ENCODE assay signal across 8 mouse cellular contexts in the genomic region with DNA sequence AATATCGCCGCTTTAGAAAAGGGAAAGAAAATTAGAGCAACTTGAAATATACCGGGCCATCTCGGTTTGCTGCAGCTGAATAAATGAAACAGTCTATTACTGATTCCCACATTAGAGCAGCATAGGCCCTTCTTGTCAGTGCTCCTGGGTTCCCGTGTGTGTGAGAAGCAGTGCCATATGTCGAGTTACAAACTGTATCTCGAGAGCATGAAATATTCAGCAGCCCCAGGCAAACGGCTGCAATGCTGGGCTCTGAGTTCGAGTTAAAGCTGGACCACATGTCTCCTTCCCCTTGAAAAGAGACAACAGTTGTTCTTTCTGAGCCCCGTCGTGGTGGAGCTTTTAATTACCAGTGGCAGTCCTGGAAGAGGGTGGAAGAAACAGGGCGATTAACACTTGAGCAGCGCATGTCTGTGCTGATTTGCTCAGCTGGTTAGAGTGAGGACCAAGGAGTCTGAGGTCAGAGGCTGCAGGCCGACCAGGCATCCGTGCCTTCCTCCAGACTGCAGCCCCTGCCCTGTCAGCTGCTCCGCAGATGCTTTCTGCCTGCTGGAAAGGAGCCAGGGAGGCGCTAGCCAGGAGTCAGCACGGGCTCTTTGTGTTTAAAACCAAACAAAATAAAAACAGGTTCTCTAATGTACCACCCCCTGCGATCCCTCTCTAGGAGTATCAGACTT. TPM values are rescaled to one million over a fixed set of nuclear protein-coding genes. Genes with fewer than 3 reads are reported as not detected.
DNase-seq lines count a peak whose midpoint lies in the region; ATAC-seq lines count a peak whose summit lies in the region.

No protein-coding gene starts in this region.

- peak; percentile 58 for DNase-seq in adrenal gland, postnatal 10 days
- DNase-seq in adrenal gland, adult 18-20 months (ENCODE audit: low spot score in 2 of 2), result no peak
- peak; percentile 46 for DNase-seq in right cerebral cortex, postnatal 4 days
- no peak for DNase-seq in right cerebral cortex, postnatal 25 days
- DNase-seq in frontal cortex, postnatal 25 days (ENCODE audit: low spot score in 2 of 2), result no peak

- peaks cover 22% of the 10 kb centered on the region for H3K4me1 ChIP-seq in hindbrain, embryonic 12.5 days
- peaks cover 18% of the 10 kb centered on the region for H3K4me1 ChIP-seq in midbrain, embryonic 12.5 days

- peak; percentile 62 for ATAC-seq in hindbrain, embryonic 12.5 days (ENCODE audit: low FRiP score)
- peak; percentile 62 for ATAC-seq in midbrain, embryonic 12.5 days (ENCODE audit: low FRiP score, low read depth)
- no peak for ATAC-seq in megakaryocyte, adult 5-6 weeks (ENCODE audit: poor library complexity, severe bottlenecking)

- H3K36me3 ChIP-seq in hindbrain, embryonic 12.5 days, result no peaks in the 10 kb centered on the region
- no peaks in the 10 kb centered on the region for H3K36me3 ChIP-seq in midbrain, embryonic 12.5 days

- 36% methylated on average over 19 of the region's 19 CpGs for whole genome bisulfite sequencing in hindbrain, embryonic 12.5 days
- WGBS in midbrain, embryonic 12.5 days, result 37% methylated on average over 19 of the region's 19 CpGs

- no peak overlapping the region for H3K4me3 ChIP-seq in hindbrain, embryonic 12.5 days
- no peak overlapping the region for H3K4me3 ChIP-seq in midbrain, embryonic 12.5 days

- H3K27me3 ChIP-seq in hindbrain, embryonic 12.5 days, result no peaks in the 10 kb centered on the region
- peaks cover 18% of the 10 kb centered on the region for H3K27me3 ChIP-seq in midbrain, embryonic 12.5 days

- peak overlapping the region; percentile 31; the same call in 1 of the 2 replicates for H3K27ac ChIP-seq in hindbrain, embryonic 12.5 days
- peak overlapping the region; percentile 30; the same call in 1 of the 2 replicates for H3K27ac ChIP-seq in midbrain, embryonic 12.5 days (replicated peaks)

- H3K9me3 ChIP-seq in hindbrain, embryonic 12.5 days (replicated peaks), result peaks cover 10% of the 10 kb centered on the region; the same call in 1 of the 2 replicates
- peaks cover 12% of the 10 kb centered on the region for H3K9me3 ChIP-seq in midbrain, embryonic 12.5 days

- H3K9ac ChIP-seq in hindbrain, embryonic 12.5 days, result no peak overlapping the region
- H3K9ac ChIP-seq in midbrain, embryonic 12.5 days (replicated peaks), result no peak overlapping the region

- H3K4me2 ChIP-seq in hindbrain, embryonic 12.5 days (replicated peaks), result 0 out of 2 replicates have a peak overlapping the region, but pooled peaks have one; percentile 21
- H3K4me2 ChIP-seq in midbrain, embryonic 12.5 days (replicated peaks), result 0 out of 2 replicates have a peak overlapping the region, but pooled peaks have one; percentile 9

RNA-seq across cellular contexts. Expression of gene Dctd, which starts 53.3 kb away (rescaled TPM):
- 10 to 100 TPM in 1 of 2 experiments, 1 to 10 TPM in 1; 7.3 to 12.3 TPM for total RNA-seq in adrenal gland, postnatal 10 days (2021)
- total RNA-seq in adrenal gland, adult 18-20 months (2021), result 1 to 10 TPM in 1 of 2 experiments, under 1 TPM in 1; 0.96 to 2.9 TPM
- 18.1 TPM in 2 replicates for polyA plus RNA-seq in hindbrain, embryonic 12.5 days (2016; fragmentation: Nextera tagmentation; extraction: Ambion mirVana)
- polyA plus RNA-seq in midbrain, embryonic 12.5 days (2016; fragmentation: Nextera tagmentation; extraction: Ambion mirVana), result 14.3 and 15.5 TPM in 2 replicates
- total RNA-seq in megakaryocyte, adult 5-6 weeks (2015), result 3.7 and 5.1 TPM in 2 replicates
- 2.8 and 3.3 TPM in 2 replicates for total RNA-seq in megakaryocyte, adult 5-6 weeks (2017)

Comparison
In these comparisons a context has a peak if more than half of its experiments do, and no peak if none do; other contexts are left out.
1. DNase-seq: peak in adrenal gland, postnatal 10 days (single experiment) and right cerebral cortex, postnatal 4 days (single experiment); none in adrenal gland, adult 18-20 months (0 of 2), right cerebral cortex, postnatal 25 days (single experiment) and frontal cortex, postnatal 25 days (0 of 2).